Comparison of ENCODE assay signal across 16 mouse cellular contexts in the genomic region with DNA sequence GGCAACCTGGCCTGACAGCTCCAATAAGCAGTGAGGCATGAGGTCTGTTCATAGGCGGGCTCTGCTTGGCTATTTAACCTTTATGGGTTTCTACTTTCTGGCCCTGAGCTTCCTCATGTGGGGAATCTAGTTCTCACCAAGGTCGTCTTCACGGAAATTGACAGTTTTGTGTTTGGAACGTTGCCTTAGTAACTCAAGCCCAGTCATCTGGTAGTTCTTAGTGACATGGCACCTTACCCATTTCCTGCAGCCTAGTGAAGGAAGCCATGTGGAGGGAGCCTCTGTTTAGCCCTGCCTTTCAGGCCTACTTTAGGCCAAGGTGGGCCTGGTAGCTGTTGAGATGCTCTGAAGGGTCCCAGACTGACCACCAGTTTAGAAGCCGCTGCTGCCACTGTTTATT.
DNase-seq lines count a peak whose midpoint lies in the region; ATAC-seq and TF ChIP-seq lines count a peak whose summit lies in the region.
"Had no signal": no experiment of that assay in that cellular context is flagged by ENCODE, and none has a peak within 500 bp of the region (broad histone marks: within the 10 kb centered on the region; RNA-seq: fewer than 3 reads in every experiment).

No protein-coding gene starts in this region.

- ATAC-seq in limb, embryonic 13.5 days (ENCODE audit: low FRiP score, low read depth), result peak; percentile 71
- ATAC-seq: Patski had no signal

- H3K4me1 ChIP-seq in limb, embryonic 13.5 days, result peaks cover 38% of the 10 kb centered on the region

- H3K4me3 ChIP-seq in layer of hippocampus, adult 2 months, result no peak overlapping the region
- no peak overlapping the region for H3K4me3 ChIP-seq in limb, embryonic 13.5 days
- H3K4me3 ChIP-seq: embryonic facial prominence, embryonic 15.5 days; lung, embryonic 15.5 days; midbrain, embryonic 12.5 days; neural tube, embryonic 13.5 days had no signal

- peak overlapping the region; percentile 61; the same call in 1 of the 2 replicates for H3K27ac ChIP-seq in layer of hippocampus, adult 2 months
- no peak overlapping the region for H3K27ac ChIP-seq in limb, embryonic 13.5 days
- H3K27ac ChIP-seq: embryonic facial prominence, embryonic 15.5 days; lung, embryonic 15.5 days; neural tube, embryonic 13.5 days had no signal

- peak; percentile 39 for DNase-seq in embryo, embryonic 10.5 days (ENCODE audit: low spot score)
- no peak for DNase-seq in embryo, embryonic 9.5 days (ENCODE audit: extremely low spot score)
- no peak for DNase-seq in layer of hippocampus, adult 2 months (ENCODE audit: low spot score in 2 of 2)
- no peak for DNase-seq in layer of hippocampus, adult 8-10 months (ENCODE audit: low spot score in 2 of 2)
- DNase-seq in adipocyte (ENCODE audit: low spot score), result peak; percentile 37
- no peak for DNase-seq in spleen, adult 12 weeks (ENCODE audit: low spot score)
- DNase-seq in lung, postnatal 25 days (ENCODE audit: low spot score), result no peak
- DNase-seq: adrenal gland, postnatal 10 days; right cerebral cortex, postnatal 14 days had no signal

- no peaks in the 10 kb centered on the region for H3K27me3 ChIP-seq in limb, embryonic 13.5 days
- H3K27me3 ChIP-seq: embryonic facial prominence, embryonic 15.5 days; lung, embryonic 15.5 days; midbrain, embryonic 12.5 days; neural tube, embryonic 13.5 days; Patski had no signal

- no peak overlapping the region for H3K9ac ChIP-seq in limb, embryonic 13.5 days
- H3K9ac ChIP-seq: embryonic facial prominence, embryonic 15.5 days; hindbrain, embryonic 14.5 days; lung, embryonic 15.5 days; midbrain, embryonic 12.5 days; neural tube, embryonic 13.5 days had no signal

- no peak for TF ChIP-seq CTCF in layer of hippocampus, adult 2 months (conservative IDR thresholded peaks at IDR 0.05)

- no peaks in the 10 kb centered on the region for H3K9me3 ChIP-seq in limb, embryonic 13.5 days
- H3K9me3 ChIP-seq: embryonic facial prominence, embryonic 15.5 days; lung, embryonic 15.5 days; midbrain, embryonic 12.5 days; neural tube, embryonic 13.5 days had no signal

- 38% methylated on average over 5 of the region's 5 CpGs for WGBS in limb, embryonic 13.5 days

- H3K36me3 ChIP-seq in limb, embryonic 13.5 days, result peaks cover 5% of the 10 kb centered on the region; the same call in 1 of the 2 replicates
- H3K36me3 ChIP-seq: embryonic facial prominence, embryonic 15.5 days; lung, embryonic 15.5 days; midbrain, embryonic 12.5 days; neural tube, embryonic 13.5 days had no signal

- no peak overlapping the region for H3K4me2 ChIP-seq in limb, embryonic 13.5 days (replicated peaks)
- H3K4me2 ChIP-seq: embryonic facial prominence, embryonic 15.5 days; hindbrain, embryonic 14.5 days; lung, embryonic 15.5 days; midbrain, embryonic 12.5 days; neural tube, embryonic 13.5 days had no signal

Comparison
In these comparisons a context has a peak if more than half of its experiments do, and no peak if none do; other contexts are left out.
1. DNase-seq: peak in embryo, embryonic 10.5 days (single experiment) and adipocyte (single experiment); none in embryo, embryonic 9.5 days (single experiment), layer of hippocampus, adult 2 months (0 of 2), layer of hippocampus, adult 8-10 months (0 of 2), spleen, adult 12 weeks (single experiment) and lung, postnatal 25 days (single experiment).